Mouse (Mus musculus) forebrain, embryonic 12.5 days (tissue): ENCODE measurements around the gene Plekhg3. TPM values are rescaled to one million over a fixed set of nuclear protein-coding genes. Genes with fewer than 3 reads are reported as not detected.

ENCODE experiments used
- ATAC-seq: fragments of 200-750 bp; cut with Nextera tagmentation; 2 replicates; pipeline ENCODE4 v1.8.0; 2017; ENCODE audit warnings: moderate TSS enrichment; ENCODE audit not compliant: low FRiP score
- H3K27ac ChIP-seq: fragments of 300-500 bp; sonication (generic); 2 replicates; pipeline ENCODE4 v1.5.1; 2016; ENCODE audit warnings: mild to moderate bottlenecking
- H3K27me3 ChIP-seq: fragments of 300-500 bp; sonication (generic); 2 replicates; pipeline ENCODE4 v1.6.1; 2016; ENCODE audit warnings: mild to moderate bottlenecking
- H3K36me3 ChIP-seq: fragments of 300-500 bp; sonication (generic); replicated peaks from 2 replicates; pipeline ENCODE4 v1.6.1; 2016; ENCODE audit warnings: mild to moderate bottlenecking
- H3K4me1 ChIP-seq: fragments of 300-500 bp; sonication (generic); 2 replicates; pipeline ENCODE4 v1.6.1; 2016
- H3K4me2 ChIP-seq: fragments of 300-500 bp; sonication (generic); 2 replicates; pipeline ENCODE4 v1.6.1; 2016; ENCODE audit warnings: mild to moderate bottlenecking, moderate library complexity
- H3K4me3 ChIP-seq: fragments of 300-500 bp; sonication (generic); replicated peaks from 2 replicates; pipeline ENCODE4 v1.5.1; 2016; ENCODE audit warnings: mild to moderate bottlenecking
- H3K9ac ChIP-seq: fragments of 300-500 bp; sonication (generic); 2 replicates; pipeline ENCODE4 v1.6.1; 2016; ENCODE audit warnings: mild to moderate bottlenecking
- H3K9me3 ChIP-seq: fragments of 300-500 bp; sonication (generic); 2 replicates; pipeline ENCODE4 v1.6.1; 2016
- WGBS: fragments of 180-500 bp; shearing (Covaris S2); methylation state at CpG from one replicate; pipeline ENCODE4 v1.1.7; 2016; 5-methylcytosine and 5-hydroxymethylcytosine counted together
- polyA plus RNA-seq: library from polyadenylated mRNA; unstranded; fragments of >200 nt; fragmentation: Nextera tagmentation; extraction: Ambion mirVana; gene quantifications from 2 replicates; pipeline ENCODE4 v1.2.1, GENCODE M21; 2016

The Plekhg3 gene
- polyA plus RNA-seq, 1 experiment from 2014 or later, result 1.0 TPM

- 0 out of 2 replicates have a peak, but pooled peaks cover 8% of the 10 kb centered on the region for H3K27me3 ChIP-seq
- no peak overlapping the region for H3K27ac ChIP-seq
- H3K36me3 ChIP-seq, result no peaks in the 10 kb centered on the region
- H3K4me3 ChIP-seq, result no peak overlapping the region
- H3K9me3 ChIP-seq, result no peaks in the 10 kb centered on the region
- WGBS, result 81% methylated on average over 2 of the region's 2 CpGs
- no peak for ATAC-seq
- H3K4me2 ChIP-seq, result no peak overlapping the region
- peaks cover 12% of the 10 kb centered on the region for H3K4me1 ChIP-seq
- H3K9ac ChIP-seq, result no peak overlapping the region
Observed at GRCm38 (mm10) chr12:76595830-76596229, 65.1 kb downstream of the Plekhg3 start.

DNA sequence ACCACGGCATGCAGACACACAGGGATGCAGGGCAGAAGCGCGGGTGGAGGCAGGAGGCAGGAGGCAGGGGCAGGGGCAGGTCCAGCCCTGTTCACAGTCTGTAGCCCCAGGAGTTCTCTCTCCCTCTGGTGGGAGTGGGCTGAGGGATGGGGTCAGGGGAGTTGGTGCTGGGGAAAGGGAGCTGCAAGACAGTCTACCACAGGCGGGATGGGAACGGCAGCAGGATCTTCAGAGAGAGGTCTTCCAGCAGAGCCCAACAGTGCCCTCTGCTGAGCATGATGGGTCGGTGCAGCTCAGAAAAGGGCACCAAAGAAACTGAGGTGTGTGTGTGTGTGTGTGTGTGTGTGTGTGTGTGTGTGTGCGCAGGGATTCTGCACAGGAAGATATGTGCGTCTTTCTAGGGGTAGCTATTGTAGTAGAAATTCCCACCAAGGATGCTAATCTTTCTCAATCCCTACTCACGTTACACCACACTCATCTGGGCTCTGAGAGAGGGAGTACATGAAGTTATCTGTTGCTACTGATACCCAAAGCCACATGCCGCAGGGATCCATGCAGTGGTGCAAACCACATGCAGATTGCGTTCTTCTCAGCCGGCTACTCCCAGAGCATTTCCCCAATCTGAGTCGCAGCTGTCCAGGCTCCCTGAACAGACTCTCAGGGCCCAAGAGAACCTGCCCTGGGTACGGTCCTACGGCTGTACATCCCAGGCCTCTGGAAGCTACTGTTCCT is 65.8 kb downstream of the Plekhg3 start:
- no peak overlapping the region for H3K4me2 ChIP-seq
- H3K9me3 ChIP-seq, result no peaks in the 10 kb centered on the region

DNA sequence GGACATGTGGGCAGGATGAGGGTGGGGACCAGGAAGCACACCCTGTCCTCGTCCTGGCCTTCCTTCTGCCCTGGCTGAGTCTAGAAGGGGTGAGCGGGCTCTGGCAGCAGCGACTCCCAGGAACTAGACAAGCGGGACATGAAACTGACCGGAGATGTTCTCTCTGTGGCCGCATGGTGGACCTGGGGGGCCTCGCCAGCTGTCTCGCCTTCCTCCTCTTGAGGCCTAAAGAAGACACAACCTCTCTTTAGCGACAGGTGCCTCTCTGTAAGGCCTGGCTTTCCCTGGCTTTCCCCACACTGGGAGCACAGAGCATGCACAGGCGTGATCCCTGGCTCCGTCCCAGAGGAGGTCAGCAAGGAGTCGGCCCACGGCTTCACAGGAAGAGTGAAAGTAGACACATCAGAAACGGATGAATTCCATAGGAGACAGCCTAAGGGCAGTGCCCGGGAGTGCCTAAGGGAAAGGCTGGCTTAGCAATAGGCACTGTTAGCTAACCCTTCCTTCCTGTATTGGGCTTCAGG is 66.9 kb downstream of the Plekhg3 start:
- no peaks in the 10 kb centered on the region for H3K36me3 ChIP-seq
- H3K4me2 ChIP-seq, result no peak overlapping the region
- no peak overlapping the region for H3K4me3 ChIP-seq
- WGBS, result 86% methylated on average over 15 of the region's 15 CpGs
- H3K9me3 ChIP-seq, result no peaks in the 10 kb centered on the region
- 0 out of 2 replicates have a peak, but pooled peaks cover 8% of the 10 kb centered on the region for H3K27me3 ChIP-seq
- no peak overlapping the region for H3K27ac ChIP-seq
- no peak overlapping the region for H3K9ac ChIP-seq
- no peak for ATAC-seq
- H3K4me1 ChIP-seq, result peaks cover 12% of the 10 kb centered on the region

More for the DNA sequence above, 65.8 kb downstream of the Plekhg3 start:
- ATAC-seq, result peak; percentile 50; the same call in 1 of the 2 replicates
- peaks cover 12% of the 10 kb centered on the region for H3K4me1 ChIP-seq
- H3K27ac ChIP-seq, result no peak overlapping the region
- H3K4me3 ChIP-seq, result no peak overlapping the region
- H3K9ac ChIP-seq, result no peak overlapping the region
- H3K27me3 ChIP-seq, result 0 out of 2 replicates have a peak, but pooled peaks cover 8% of the 10 kb centered on the region
- no peaks in the 10 kb centered on the region for H3K36me3 ChIP-seq
- WGBS, result 59% methylated on average over 15 of the region's 15 CpGs

- 80% methylated on average over 24 of the region's 24 CpGs for WGBS
- ATAC-seq, result no peak
Observed at GRCm38 (mm10) chr12:76598196-76598928, 67.7 kb downstream of the Plekhg3 start.

GRCm38 (mm10) chr12:76603779-76604178 is 73.1 kb downstream of the Plekhg3 start:
- WGBS, result 90% methylated on average over 9 of the region's 9 CpGs

More at GRCm38 (mm10) chr12:76598196-76598928, 67.7 kb downstream of the Plekhg3 start:
- Histone ChIP-seq H3K4me2 (no peak overlapping the region), H3K9me3 (no peaks in the 10 kb centered on the region), H3K27ac (no peak overlapping the region), H3K27me3 (0 out of 2 replicates have a peak, but pooled peaks cover 8% of the 10 kb centered on the region), H3K9ac (no peak overlapping the region), H3K4me1 (peaks cover 12% of the 10 kb centered on the region), H3K36me3 (no peaks in the 10 kb centered on the region), H3K4me3 (no peak overlapping the region)

GRCm38 (mm10) chr12:76604546-76604945 is 73.9 kb downstream of the Plekhg3 start:
- ATAC-seq, result no peak
- Histone ChIP-seq H3K4me3 (no peak overlapping the region), H3K36me3 (no peaks in the 10 kb centered on the region), H3K27ac (no peak overlapping the region), H3K4me2 (no peak overlapping the region), H3K9ac (no peak overlapping the region), H3K4me1 (0 out of 2 replicates have a peak, but pooled peaks cover 3% of the 10 kb centered on the region), H3K27me3 (no peaks in the 10 kb centered on the region), H3K9me3 (no peaks in the 10 kb centered on the region)
- WGBS, result 44% methylated on average over 4 of the region's 4 CpGs

More at GRCm38 (mm10) chr12:76603779-76604178, 73.1 kb downstream of the Plekhg3 start:
- ATAC-seq, result no peak
- no peak overlapping the region for H3K27ac ChIP-seq
- no peak overlapping the region for H3K4me2 ChIP-seq
- H3K4me1 ChIP-seq, result 0 out of 2 replicates have a peak, but pooled peaks cover 3% of the 10 kb centered on the region
- no peaks in the 10 kb centered on the region for H3K27me3 ChIP-seq
- no peaks in the 10 kb centered on the region for H3K36me3 ChIP-seq
- no peak overlapping the region for H3K9ac ChIP-seq
- no peaks in the 10 kb centered on the region for H3K9me3 ChIP-seq
- H3K4me3 ChIP-seq, result no peak overlapping the region

DNA sequence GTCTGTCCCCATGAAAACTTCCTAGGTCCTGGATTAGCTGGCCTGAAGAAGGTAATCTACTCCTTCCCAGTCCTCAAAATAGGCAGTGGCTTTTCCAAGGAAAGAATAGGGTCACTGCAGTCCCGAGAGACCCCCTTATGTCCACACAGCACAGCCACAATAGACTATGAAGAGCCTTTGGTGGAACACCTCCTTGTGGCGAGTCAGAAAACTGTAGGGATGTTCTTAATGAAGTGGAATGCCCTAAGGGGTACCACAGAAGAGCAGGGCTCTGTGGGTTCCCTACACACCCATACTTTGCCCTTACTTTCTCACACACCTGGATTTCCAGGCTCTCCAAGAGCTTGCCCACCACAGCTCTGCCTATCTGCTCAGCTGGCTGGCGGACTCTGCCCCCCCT is 75.1 kb downstream of the Plekhg3 start:
- H3K36me3 ChIP-seq, result no peaks in the 10 kb centered on the region
- H3K9me3 ChIP-seq, result no peaks in the 10 kb centered on the region
- no peaks in the 10 kb centered on the region for H3K27me3 ChIP-seq
- no peak for ATAC-seq
- WGBS, result 55% methylated on average over 3 of the region's 3 CpGs
- no peak overlapping the region for H3K4me2 ChIP-seq
- H3K4me1 ChIP-seq, result 0 out of 2 replicates have a peak, but pooled peaks cover 3% of the 10 kb centered on the region
- H3K4me3 ChIP-seq, result no peak overlapping the region
- H3K9ac ChIP-seq, result no peak overlapping the region
- no peak overlapping the region for H3K27ac ChIP-seq

DNA sequence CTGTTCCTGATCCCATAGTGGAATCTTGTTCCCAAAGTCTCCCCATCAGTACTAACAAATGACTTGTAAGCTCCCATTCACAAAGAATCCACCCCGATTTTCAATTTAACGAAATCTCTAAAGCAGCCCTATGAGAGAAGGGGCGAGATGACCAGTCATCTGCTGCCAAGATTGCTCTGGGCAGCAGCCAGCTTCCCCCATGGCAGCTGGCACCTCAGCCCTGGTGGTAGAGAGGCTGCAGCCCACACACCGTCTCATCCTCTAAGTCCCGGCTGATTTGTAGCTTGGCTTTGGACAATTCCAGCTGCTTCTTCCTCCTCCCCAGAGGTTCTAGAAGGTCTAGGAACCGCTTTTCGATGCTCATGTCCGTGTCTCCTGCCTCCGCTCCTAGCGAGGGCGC is 77.5 kb downstream of the Plekhg3 start:
- H3K27me3 ChIP-seq, result no peaks in the 10 kb centered on the region
- no peak overlapping the region for H3K9ac ChIP-seq
- no peak overlapping the region for H3K4me2 ChIP-seq
- no peaks in the 10 kb centered on the region for H3K9me3 ChIP-seq
- no peak overlapping the region for H3K4me3 ChIP-seq
- 0 out of 2 replicates have a peak, but pooled peaks cover 3% of the 10 kb centered on the region for H3K4me1 ChIP-seq
- no peaks in the 10 kb centered on the region for H3K36me3 ChIP-seq
- WGBS, result 89% methylated on average over 11 of the region's 11 CpGs
- no peak for ATAC-seq
- H3K27ac ChIP-seq, result no peak overlapping the region

DNA sequence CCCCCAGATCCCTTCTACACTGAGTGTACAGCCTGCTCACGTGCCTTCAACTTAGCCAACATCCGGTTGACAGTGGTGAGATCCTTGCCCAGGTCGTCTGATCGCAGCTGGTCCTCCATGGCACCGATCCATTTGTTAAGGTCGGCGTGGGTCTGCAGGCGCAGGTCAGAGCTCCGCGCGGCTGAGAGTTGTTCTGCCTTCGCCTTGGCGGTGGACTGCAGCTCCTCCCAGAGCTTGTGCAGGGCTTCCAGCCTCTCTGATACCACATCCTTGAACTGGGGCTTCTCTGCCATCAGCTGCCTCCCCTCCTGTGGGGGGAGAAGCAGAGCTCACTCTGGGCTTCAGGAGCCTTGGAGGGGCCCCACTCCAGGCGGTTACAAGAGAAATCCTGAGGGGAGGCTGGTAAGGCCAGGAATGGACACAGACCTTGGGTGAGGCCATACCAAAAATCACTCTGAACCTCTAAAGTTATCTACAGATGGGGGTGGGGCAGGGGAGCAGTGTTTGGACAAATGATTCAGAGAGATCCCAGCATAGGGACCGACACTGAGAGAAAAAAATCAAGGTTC is 78.4 kb downstream of the Plekhg3 start:
- Histone ChIP-seq H3K27me3 (no peaks in the 10 kb centered on the region), H3K4me1 (0 out of 2 replicates have a peak, but pooled peaks cover 3% of the 10 kb centered on the region), H3K9me3 (no peaks in the 10 kb centered on the region), H3K4me2 (no peak overlapping the region), H3K27ac (no peak overlapping the region), H3K36me3 (no peaks in the 10 kb centered on the region), H3K9ac (no peak overlapping the region), H3K4me3 (no peak overlapping the region)
- WGBS, result 87% methylated on average over 15 of the region's 15 CpGs
- ATAC-seq, result no peak

DNA sequence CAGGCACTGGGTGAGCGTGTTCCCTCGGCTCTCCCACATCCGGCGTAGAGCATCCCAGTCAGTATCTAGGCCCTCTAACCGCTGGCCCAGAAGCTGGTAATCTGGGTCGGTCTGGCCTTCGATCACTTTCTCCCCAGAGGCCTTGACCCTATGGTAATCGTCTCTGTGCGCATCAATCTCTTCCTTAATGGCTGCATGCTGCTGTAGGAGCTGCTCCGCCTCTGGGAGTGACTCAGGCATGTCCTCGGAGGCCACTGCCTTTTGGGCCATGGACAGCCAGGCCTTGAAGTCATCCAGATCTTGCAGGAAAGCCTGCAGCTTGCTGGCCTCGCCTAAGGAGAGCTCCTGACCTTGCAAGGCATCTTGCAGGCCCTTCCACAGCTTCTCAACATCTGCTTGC is 81.9 kb downstream of the Plekhg3 start:
- H3K36me3 ChIP-seq, result no peaks in the 10 kb centered on the region
- H3K4me1 ChIP-seq, result 0 out of 2 replicates have a peak, but pooled peaks cover 3% of the 10 kb centered on the region
- no peak overlapping the region for H3K4me3 ChIP-seq
- no peak overlapping the region for H3K27ac ChIP-seq
- 92% methylated on average over 12 of the region's 12 CpGs for WGBS
- no peaks in the 10 kb centered on the region for H3K9me3 ChIP-seq
- H3K4me2 ChIP-seq, result no peak overlapping the region
- ATAC-seq, result no peak
- H3K9ac ChIP-seq, result no peak overlapping the region
- H3K27me3 ChIP-seq, result no peaks in the 10 kb centered on the region

DNA sequence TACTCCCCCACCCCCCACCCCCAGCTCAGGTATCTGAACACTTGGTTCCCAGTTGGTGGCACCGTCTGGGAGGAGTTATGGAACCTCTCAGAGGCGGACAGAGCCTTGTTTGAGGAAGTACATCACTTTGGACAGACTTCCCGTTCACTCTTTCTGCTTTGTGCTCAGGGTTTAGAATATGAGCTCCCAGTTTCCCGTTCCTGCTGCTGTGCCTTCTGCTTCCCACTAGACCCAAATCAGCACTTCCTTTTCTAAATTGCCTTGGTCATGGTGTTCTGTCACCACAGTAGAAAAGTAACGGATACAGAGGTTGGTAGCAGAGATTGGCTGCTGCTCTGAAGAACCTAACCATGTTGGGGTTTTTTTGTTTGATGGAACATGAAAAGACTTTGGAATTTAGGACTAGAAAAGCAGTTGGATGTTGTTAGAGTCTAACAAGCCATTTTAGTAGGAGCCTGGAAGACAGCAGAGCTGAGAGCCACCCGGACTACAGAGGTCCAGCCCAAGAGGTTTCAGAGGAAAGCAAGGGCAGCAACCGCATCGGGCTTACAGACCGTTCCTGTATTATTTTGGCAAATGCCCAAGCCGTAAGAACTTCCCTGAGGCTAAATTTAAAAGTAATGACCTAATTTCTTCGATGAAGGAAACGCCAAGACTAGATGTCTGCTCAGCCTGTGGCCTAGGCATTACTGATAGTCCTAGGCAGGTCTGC is 84.3 kb downstream of the Plekhg3 start:
- WGBS, result 71% methylated on average over 12 of the region's 12 CpGs

More for the DNA sequence above, 84.3 kb downstream of the Plekhg3 start:
- Histone ChIP-seq H3K9ac (no peak overlapping the region), H3K9me3 (no peaks in the 10 kb centered on the region), H3K27me3 (no peaks in the 10 kb centered on the region), H3K36me3 (no peaks in the 10 kb centered on the region), H3K27ac (no peak overlapping the region), H3K4me1 (peaks cover 8% of the 10 kb centered on the region; the same call in 1 of the 2 replicates), H3K4me2 (no peak overlapping the region), H3K4me3 (no peak overlapping the region)
- ATAC-seq, result no peak
